Mouse (Mus musculus) hindbrain, embryonic 16.5 days (tissue): ENCODE data around the gene Kif2c. TPM values are rescaled to one million over a fixed set of nuclear protein-coding genes. Genes with fewer than 3 reads are reported as not detected.

Source experiments
- ATAC-seq: fragments of 200-750 bp; cut with Nextera tagmentation; 2 replicates; pipeline ENCODE4 v1.8.0; 2017; ENCODE audit warnings: moderate TSS enrichment, moderate library complexity
- H3K27ac ChIP-seq: fragments of 300-500 bp; sonication (generic); 2 replicates; pipeline ENCODE4 v1.5.1; 2014; ENCODE audit warnings: low read depth, mild to moderate bottlenecking, control low read depth, low read length, moderate library complexity
- H3K27me3 ChIP-seq: fragments of 300-500 bp; sonication (generic); replicated peaks from 2 replicates; pipeline ENCODE4 v1.6.1; 2014; ENCODE audit warnings: low read length; ENCODE audit not compliant: control insufficient read depth, insufficient read depth
- H3K36me3 ChIP-seq: fragments of 300-500 bp; sonication (generic); 2 replicates; pipeline ENCODE4 v1.6.1; 2014; ENCODE audit warnings: mild to moderate bottlenecking, low read length, moderate library complexity, mixed read lengths; ENCODE audit not compliant: control insufficient read depth, insufficient read depth
- H3K4me1 ChIP-seq: fragments of 300-500 bp; sonication (generic); 2 replicates; pipeline ENCODE4 v1.6.1; 2014; ENCODE audit warnings: low read depth, low read length; ENCODE audit not compliant: control insufficient read depth, insufficient read depth
- H3K4me2 ChIP-seq: fragments of 300-500 bp; sonication (generic); 2 replicates; pipeline ENCODE4 v1.6.1; 2014; ENCODE audit warnings: mild to moderate bottlenecking, low read length, control low read depth, moderate library complexity
- H3K4me3 ChIP-seq: fragments of 300-500 bp; sonication (generic); 2 replicates; pipeline ENCODE4 v1.5.1; 2014; ENCODE audit warnings: mild to moderate bottlenecking, low read length, control low read depth, moderate library complexity
- H3K9ac ChIP-seq: fragments of 300-500 bp; sonication (generic); 2 replicates; pipeline ENCODE4 v1.6.1; 2014; ENCODE audit warnings: low read depth, mild to moderate bottlenecking, control low read depth, low read length, moderate library complexity
- H3K9me3 ChIP-seq: fragments of 300-500 bp; sonication (generic); 2 replicates; pipeline ENCODE4 v1.6.1; 2014; ENCODE audit warnings: mild to moderate bottlenecking, low read length, moderate library complexity; ENCODE audit not compliant: control insufficient read depth
- WGBS: fragments of 180-500 bp; shearing (Covaris S2); extraction: QIAGEN DNeasy Blood & Tissue Kit; methylation state at CpG from one replicate; pipeline ENCODE4 v1.1.7; 2014; 5-methylcytosine and 5-hydroxymethylcytosine counted together
- polyA plus RNA-seq: library from polyadenylated mRNA; unstranded; fragments of >200 nt; fragmentation: Nextera tagmentation; extraction: Ambion mirVana; gene quantifications from 2 replicates; pipeline ENCODE4 v1.2.1, GENCODE M21; 2015

Gene Kif2c
- polyA plus RNA-seq, 1 experiment from 2014 or later = 10.1 TPM

DNA sequence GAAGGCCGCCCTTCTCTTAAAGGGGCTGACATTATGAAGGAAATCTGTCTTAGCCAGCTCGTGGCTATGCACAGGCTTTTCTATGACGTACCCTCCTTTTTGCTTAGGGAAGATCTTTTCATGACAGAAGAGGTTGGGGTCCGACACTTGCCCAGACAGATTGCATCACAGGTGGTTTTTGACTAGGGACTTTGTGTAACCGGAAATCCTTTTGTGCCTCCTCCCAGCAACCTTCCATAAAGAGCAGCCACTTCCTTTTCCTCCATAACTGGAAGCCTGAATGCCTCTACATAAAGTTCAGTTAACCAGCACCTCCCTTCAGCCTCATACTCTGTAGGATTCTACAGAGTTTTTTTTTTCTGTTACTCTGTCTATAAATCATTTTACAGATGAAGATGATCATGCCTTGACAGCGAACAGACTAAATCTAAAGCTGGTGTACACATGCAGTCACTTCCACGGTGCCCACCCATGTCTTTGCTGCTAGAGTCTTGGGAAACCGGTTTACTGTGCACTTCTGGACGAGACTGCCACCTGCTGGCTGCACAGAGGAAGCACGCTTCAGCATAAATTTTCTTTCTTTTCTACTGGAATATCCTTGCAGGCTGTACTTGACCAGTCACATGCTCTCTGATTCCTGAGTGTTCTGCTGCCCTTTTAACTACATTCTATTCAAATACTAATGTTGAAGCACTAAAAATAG, 36.2 kb upstream of the Kif2c start:
- ATAC-seq = peak; percentile 75
- Histone ChIP-seq H3K4me3 (no peak overlapping the region), H3K27ac (no peak overlapping the region), H3K9me3 (no peaks in the 10 kb centered on the region), H3K4me1 (no peaks in the 10 kb centered on the region), H3K4me2 (no peak overlapping the region), H3K36me3 (no peaks in the 10 kb centered on the region), H3K9ac (no peak overlapping the region), H3K27me3 (no peaks in the 10 kb centered on the region)
- 31% methylated on average over 10 of the region's 10 CpGs for WGBS

DNA sequence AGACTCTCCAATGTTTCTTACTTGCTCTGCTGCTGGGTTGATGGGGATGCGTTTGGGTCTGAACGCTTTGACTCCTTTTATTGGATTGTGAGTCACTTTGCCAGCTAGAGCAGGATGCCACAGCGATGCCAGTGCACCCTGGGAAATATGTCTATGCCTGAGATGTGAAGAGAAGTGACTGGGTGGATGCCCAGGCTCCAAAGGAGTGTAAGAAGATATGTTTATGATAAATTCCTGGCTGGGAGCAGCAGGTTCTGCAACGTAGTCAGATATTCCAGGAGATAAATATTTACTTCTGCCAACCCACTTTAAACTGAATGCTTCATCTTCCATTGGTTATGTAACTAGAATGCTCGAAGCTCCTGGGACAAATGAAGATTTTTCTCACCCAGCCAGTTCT, 34.6 kb upstream of the Kif2c start:
- Histone ChIP-seq H3K4me2 (no peak overlapping the region), H3K36me3 (no peaks in the 10 kb centered on the region), H3K9me3 (no peaks in the 10 kb centered on the region), H3K27ac (no peak overlapping the region), H3K9ac (no peak overlapping the region), H3K4me1 (no peaks in the 10 kb centered on the region), H3K4me3 (no peak overlapping the region), H3K27me3 (no peaks in the 10 kb centered on the region)
- no peak for ATAC-seq
- WGBS = 77% methylated on average over 5 of the region's 5 CpGs

DNA sequence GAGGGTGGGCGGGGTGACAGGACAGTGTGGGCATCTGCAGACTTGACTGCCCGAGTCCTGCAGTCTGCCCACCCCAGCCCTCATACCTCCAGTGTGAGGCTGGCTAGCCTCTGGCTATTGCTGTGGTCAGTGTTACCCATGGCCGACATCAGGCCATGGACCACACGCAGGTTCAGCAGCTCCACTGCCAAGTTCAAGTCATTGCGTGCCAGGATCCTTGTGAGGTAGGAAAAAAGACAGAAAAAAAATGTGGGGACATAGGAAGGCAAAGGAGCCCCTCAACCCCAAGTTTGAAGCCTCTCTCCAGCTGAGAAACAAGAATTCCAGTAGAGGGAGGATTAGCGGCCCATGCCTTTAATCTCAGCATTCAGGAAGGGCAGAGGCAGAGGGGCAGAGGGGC, 31.8 kb upstream of the Kif2c start:
- no peak for ATAC-seq
- H3K9ac ChIP-seq = no peak overlapping the region
- WGBS = 79% methylated on average over 6 of the region's 6 CpGs
- no peak overlapping the region for H3K27ac ChIP-seq
- H3K4me1 ChIP-seq = no peaks in the 10 kb centered on the region
- no peaks in the 10 kb centered on the region for H3K9me3 ChIP-seq
- no peaks in the 10 kb centered on the region for H3K36me3 ChIP-seq
- H3K27me3 ChIP-seq = no peaks in the 10 kb centered on the region
- no peak overlapping the region for H3K4me2 ChIP-seq
- H3K4me3 ChIP-seq = no peak overlapping the region

DNA sequence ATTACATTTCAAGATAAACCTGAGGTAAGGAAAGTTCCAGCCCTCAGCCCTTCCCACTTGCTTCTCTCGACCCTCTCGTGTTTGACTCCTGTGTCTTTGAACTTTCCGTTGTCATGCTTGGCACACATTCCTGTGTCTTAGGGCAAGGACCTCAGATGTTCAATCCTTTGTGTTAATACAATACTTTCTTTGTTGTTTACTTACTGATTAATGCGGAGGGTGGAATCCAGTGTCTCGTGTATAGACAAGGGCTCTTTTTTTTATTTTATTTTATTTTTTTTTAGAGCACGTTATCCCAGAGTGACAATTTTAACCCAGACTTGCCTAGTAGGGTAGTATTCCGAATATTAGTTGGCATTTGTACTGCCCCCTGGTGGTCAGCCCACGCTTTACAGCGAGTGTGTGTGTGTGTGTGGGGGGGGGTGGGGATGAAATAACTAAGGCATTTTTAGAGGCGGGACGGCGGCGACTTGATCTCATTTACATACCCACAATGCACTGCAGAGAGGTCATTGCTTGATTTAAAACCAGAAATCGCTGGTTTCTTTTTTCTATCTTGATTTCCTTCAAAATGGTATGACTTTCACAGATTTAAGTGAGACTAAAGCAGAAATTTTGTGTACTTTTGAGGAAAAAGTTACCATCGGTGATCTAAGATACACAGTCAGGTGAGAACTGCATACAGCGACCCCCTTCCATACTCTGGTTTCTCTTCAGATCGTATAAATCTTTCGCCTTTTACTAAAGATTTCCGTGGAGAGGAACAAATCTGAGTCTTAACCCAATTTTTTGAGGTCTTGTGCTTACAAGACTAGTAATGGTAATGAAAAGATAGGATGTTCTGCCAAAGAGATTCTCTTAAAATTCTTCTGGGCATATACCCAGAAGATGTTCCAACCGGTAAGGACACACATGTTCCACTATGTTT, 28.0 kb upstream of the Kif2c start:
- H3K27ac ChIP-seq = no peak overlapping the region
- ATAC-seq = peak; percentile 42; the same call in 1 of the 2 replicates
- H3K4me2 ChIP-seq = peak overlapping the region; percentile 32
- H3K36me3 ChIP-seq = no peaks in the 10 kb centered on the region
- H3K4me3 ChIP-seq = no peak overlapping the region
- H3K27me3 ChIP-seq = no peaks in the 10 kb centered on the region
- H3K9me3 ChIP-seq = no peaks in the 10 kb centered on the region
- H3K9ac ChIP-seq = no peak overlapping the region
- 4% methylated on average over 20 of the region's 20 CpGs for WGBS
- H3K4me1 ChIP-seq = no peaks in the 10 kb centered on the region

DNA sequence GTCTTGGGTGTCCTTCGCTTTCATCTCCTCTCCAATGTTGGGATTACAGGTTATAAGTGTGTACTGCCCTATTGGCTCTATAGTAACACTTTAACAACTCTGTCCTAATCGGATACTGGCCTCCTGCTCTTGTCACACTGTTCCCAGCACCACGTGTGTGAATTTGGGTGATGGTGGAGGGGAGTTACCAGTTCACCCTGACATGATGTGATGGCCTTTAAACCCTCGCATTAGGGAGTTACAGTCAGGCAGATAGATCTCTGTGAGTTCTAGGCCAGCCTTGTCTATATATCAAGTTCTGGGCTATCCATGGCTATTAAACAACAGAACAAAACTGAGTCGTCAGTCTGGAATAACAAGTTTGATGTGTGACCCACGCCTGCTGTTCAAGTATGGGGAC, 27.2 kb upstream of the Kif2c start:
- no peak overlapping the region for H3K4me2 ChIP-seq
- H3K27me3 ChIP-seq = no peaks in the 10 kb centered on the region
- 82% methylated on average over 6 of the region's 6 CpGs for WGBS
- H3K4me3 ChIP-seq = no peak overlapping the region
- H3K27ac ChIP-seq = no peak overlapping the region
- H3K36me3 ChIP-seq = no peaks in the 10 kb centered on the region
- H3K4me1 ChIP-seq = no peaks in the 10 kb centered on the region
- no peaks in the 10 kb centered on the region for H3K9me3 ChIP-seq
- ATAC-seq = no peak
- H3K9ac ChIP-seq = no peak overlapping the region

DNA sequence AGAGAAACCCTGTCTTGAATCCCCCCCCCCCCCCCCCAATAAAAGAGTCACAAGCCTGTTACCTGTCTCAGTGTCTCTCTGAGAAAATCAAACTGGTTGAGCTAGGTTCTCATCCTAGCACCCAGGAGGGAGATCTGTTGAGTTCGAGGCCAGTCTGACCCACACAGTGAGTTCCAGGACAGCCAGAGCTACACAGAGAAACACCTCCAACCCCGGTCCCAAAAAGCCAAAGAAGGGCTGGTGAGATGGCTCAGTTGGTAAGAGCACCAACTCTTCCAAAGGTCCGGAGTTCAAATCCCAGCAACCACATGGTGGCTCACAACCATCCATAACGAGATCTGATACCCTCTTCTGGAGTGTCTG, 20.5 kb upstream of the Kif2c start:
- Histone ChIP-seq H3K36me3 (no peaks in the 10 kb centered on the region), H3K4me3 (no peak overlapping the region), H3K9ac (no peak overlapping the region), H3K4me2 (peak overlapping the region; percentile 71), H3K27ac (no peak overlapping the region), H3K27me3 (no peaks in the 10 kb centered on the region), H3K4me1 (0 out of 2 replicates have a peak, but pooled peaks cover 2% of the 10 kb centered on the region), H3K9me3 (no peaks in the 10 kb centered on the region)
- 69% methylated on average over 4 of the region's 4 CpGs for WGBS
- no peak for ATAC-seq

DNA sequence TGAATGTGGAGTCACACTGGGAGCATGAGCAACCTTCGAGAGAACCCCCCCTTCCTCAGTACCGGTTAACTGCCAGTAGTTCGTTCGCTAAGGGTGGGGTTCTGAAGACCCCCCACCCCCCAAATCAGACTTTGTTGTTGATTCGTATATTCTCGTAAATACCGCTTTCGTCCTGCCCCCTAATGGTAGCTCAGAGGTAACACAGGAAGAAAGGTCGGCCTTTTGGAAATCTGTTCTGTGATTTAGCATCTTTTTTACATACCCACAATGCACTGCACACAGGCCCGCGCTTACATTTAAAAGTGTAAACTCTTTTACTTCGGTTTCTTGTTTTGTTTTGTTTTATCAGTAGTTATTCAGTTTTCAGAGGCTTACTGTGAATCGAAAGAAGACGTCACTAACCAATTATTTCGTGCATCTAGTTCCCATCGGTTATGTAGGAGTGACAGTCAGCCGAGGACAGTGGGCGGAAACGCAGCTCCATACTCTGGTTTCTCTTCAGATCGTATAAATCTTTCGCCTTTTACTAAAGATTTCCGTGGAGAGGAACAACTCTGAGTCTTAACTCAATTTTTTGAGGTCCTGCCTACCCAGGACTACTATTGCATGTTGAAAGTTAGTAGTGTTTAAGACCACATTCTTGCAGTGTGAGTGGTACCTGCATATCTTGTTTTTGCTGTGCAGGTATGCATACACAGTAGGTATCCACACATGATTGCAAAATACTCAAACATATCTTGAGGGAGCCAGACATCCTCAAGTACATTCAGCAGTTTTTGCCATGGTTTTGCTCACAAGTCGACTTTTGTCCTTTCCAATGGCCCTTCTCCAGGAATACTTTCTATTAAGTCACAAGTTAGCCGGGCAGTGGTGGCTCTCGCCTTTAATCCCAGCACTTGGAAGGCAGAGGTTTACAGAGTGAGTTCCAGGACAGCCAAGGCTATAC, 19.9 kb upstream of the Kif2c start:
- no peaks in the 10 kb centered on the region for H3K36me3 ChIP-seq
- H3K9me3 ChIP-seq = no peaks in the 10 kb centered on the region
- peak; percentile 84 for ATAC-seq
- peak overlapping the region; percentile 36 for H3K4me3 ChIP-seq
- peak overlapping the region; percentile 71 for H3K4me2 ChIP-seq
- H3K27ac ChIP-seq = no peak overlapping the region
- peak overlapping the region; percentile 56; the same call in 1 of the 2 replicates for H3K9ac ChIP-seq
- H3K27me3 ChIP-seq = no peaks in the 10 kb centered on the region
- 0 out of 2 replicates have a peak, but pooled peaks cover 2% of the 10 kb centered on the region for H3K4me1 ChIP-seq
- WGBS = 2% methylated on average over 25 of the region's 25 CpGs

DNA sequence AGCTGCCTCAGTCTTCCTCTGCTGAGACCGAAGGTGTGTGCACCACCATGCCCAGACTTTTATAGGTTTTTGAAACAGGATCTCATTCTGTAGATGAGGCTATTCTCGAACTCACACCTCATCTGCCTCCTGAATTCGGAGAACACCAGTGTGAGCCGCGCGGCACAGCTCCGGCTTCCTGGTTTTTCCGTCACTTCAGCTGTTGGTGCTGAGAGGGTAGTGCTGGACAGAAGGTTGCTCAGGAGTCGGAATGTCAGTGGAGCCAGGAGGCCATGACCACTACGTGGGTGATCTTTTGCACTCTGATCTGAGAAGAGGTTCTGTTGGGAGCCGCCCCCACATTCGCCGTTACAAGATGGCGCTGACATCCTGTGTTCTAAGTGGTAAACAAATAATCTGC, 9.4 kb upstream of the Kif2c start:
- Histone ChIP-seq H3K27ac (no peak overlapping the region), H3K9me3 (no peaks in the 10 kb centered on the region), H3K4me1 (no peaks in the 10 kb centered on the region), H3K36me3 (no peaks in the 10 kb centered on the region), H3K9ac (no peak overlapping the region), H3K4me2 (no peak overlapping the region), H3K27me3 (no peaks in the 10 kb centered on the region), H3K4me3 (no peak overlapping the region)
- 94% methylated on average over 14 of the region's 14 CpGs for WGBS
- ATAC-seq = no peak
